Mouse (Mus musculus) thymus, postnatal 0 days (tissue): ENCODE results near the gene Ugt1a5. TPM values are rescaled to one million over a fixed set of nuclear protein-coding genes. Genes with fewer than 3 reads are reported as not detected.

ENCODE experiments used
- DNase-seq: peaks from one replicate; pipeline ENCODE4 v3.0.0-alpha.2; 2015; ENCODE audit warnings: low spot score
- polyA plus RNA-seq: library from polyadenylated mRNA; unstranded; fragments of >200 nt; fragmentation: Nextera tagmentation; extraction: Ambion mirVana; gene quantifications from 2 replicates; pipeline ENCODE4 v1.2.1, GENCODE M21; 2015

Gene Ugt1a5
- polyA plus RNA-seq, 1 experiment from 2014 or later = not detected

- no peak for DNase-seq
Measured at GRCm38 (mm10) chr1:88235894-88236415, 70.1 kb downstream of the Ugt1a5 start.

GRCm38 (mm10) chr1:88237311-88237710, 71.5 kb downstream of the Ugt1a5 start:
- DNase-seq = no peak

GRCm38 (mm10) chr1:88238771-88239170, 73.0 kb downstream of the Ugt1a5 start:
- no peak for DNase-seq

GRCm38 (mm10) chr1:88240072-88240471, 74.3 kb downstream of the Ugt1a5 start:
- no peak for DNase-seq

- DNase-seq = no peak
Measured at GRCm38 (mm10) chr1:88240579-88240978, 74.8 kb downstream of the Ugt1a5 start.

GRCm38 (mm10) chr1:88243861-88244260, 78.0 kb downstream of the Ugt1a5 start:
- no peak for DNase-seq

- no peak for DNase-seq
Measured at GRCm38 (mm10) chr1:88245881-88246280, 80.1 kb downstream of the Ugt1a5 start.

- no peak for DNase-seq
Measured at GRCm38 (mm10) chr1:88246386-88246785, 80.6 kb downstream of the Ugt1a5 start.

- DNase-seq = no peak
Measured at GRCm38 (mm10) chr1:88247660-88248059, 81.8 kb downstream of the Ugt1a5 start.

- no peak for DNase-seq
Measured at GRCm38 (mm10) chr1:88248658-88249057, 82.8 kb downstream of the Ugt1a5 start.

GRCm38 (mm10) chr1:88249596-88249995, 83.8 kb downstream of the Ugt1a5 start:
- no peak for DNase-seq

- DNase-seq = no peak
Measured at GRCm38 (mm10) chr1:88250023-88250422, 84.2 kb downstream of the Ugt1a5 start.

- no peak for DNase-seq
Measured at GRCm38 (mm10) chr1:88253106-88253505, 87.3 kb downstream of the Ugt1a5 start.

GRCm38 (mm10) chr1:88253540-88253939, 87.7 kb downstream of the Ugt1a5 start:
- DNase-seq = no peak

- no peak for DNase-seq
Measured at GRCm38 (mm10) chr1:88254793-88255465, 89.1 kb downstream of the Ugt1a5 start.

- no peak for DNase-seq
Measured at GRCm38 (mm10) chr1:88255466-88255857, 89.7 kb downstream of the Ugt1a5 start.

GRCm38 (mm10) chr1:88255989-88256754, 90.4 kb downstream of the Ugt1a5 start:
- no peak for DNase-seq

- DNase-seq = no peak
Measured at GRCm38 (mm10) chr1:88256886-88257663, 91.3 kb downstream of the Ugt1a5 start.

GRCm38 (mm10) chr1:88257681-88258080, 91.9 kb downstream of the Ugt1a5 start:
- DNase-seq = no peak

- DNase-seq = no peak
Measured at GRCm38 (mm10) chr1:88258361-88258760, 92.5 kb downstream of the Ugt1a5 start.

GRCm38 (mm10) chr1:88258881-88259642, 93.2 kb downstream of the Ugt1a5 start:
- DNase-seq = no peak
